Mouse (Mus musculus): ENCODE results near the gene Slc6a19.

DNA sequence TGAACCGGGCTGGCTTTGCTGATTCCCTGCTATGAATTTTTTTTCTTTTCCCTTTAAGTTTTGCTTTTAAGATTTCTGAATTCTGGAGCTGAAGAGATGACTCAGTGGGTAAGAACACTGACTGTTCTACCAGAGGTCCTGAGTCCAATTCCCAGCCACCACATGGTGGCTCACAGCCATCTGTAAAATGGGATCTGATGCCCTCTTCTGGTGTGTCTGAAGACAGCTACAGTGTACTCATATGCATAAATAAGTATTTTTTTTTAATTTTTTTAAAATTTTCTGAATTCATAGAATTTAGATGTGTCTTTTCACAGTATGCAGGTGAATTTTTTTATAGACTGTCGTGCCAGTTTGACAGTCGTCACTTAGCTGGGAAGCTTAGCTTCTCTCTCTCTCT is 72.8 kb downstream of the Slc6a19 start:
- TF ChIP-seq CTCF (IDR thresholded peaks at IDR 0.05; ENCODE audit: insufficient read depth, low read depth, low read length) = no peak
- TF ChIP-seq POLR2A (IDR thresholded peaks at IDR 0.05; ENCODE audit: insufficient read depth, low read depth, low read length) = no peak
